Mouse (Mus musculus) cerebellum, adult 18-20 months (tissue): ENCODE results near the gene Hras.
A peak's percentile ranks its signal among the peaks of the same experiment; 100 is the strongest.

ENCODE experiments used
- DNase-seq, 2 experiments: peaks; one replicate each; pipeline ENCODE4 v3.0.0; 2021

The Hras gene

DNA sequence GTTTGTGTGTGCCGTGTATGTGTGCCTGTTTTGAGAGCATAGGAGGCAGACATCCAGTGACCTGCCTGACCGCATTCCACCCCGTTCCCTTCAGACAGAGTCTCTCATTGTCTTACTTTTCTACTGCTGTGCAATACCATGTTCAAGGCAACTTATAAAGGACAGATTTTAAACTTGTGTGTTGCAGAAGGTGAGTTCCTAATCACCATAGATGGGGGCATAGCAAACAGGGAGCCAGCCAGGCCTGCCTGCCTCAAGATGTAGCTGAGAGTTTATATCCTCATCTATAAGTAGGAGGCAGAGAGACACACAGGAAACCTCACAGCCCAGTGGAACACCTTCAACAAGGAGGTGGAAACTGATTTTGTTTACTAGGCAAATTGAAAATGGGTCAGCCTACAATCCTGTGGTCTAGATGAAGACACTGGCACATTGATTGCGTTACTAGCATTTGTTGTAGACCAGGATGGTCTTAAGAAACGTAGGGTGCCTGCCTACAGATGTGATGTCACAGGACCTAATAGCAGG is 20.4 kb downstream of the Hras start:
- DNase-seq, result no peak

DNA sequence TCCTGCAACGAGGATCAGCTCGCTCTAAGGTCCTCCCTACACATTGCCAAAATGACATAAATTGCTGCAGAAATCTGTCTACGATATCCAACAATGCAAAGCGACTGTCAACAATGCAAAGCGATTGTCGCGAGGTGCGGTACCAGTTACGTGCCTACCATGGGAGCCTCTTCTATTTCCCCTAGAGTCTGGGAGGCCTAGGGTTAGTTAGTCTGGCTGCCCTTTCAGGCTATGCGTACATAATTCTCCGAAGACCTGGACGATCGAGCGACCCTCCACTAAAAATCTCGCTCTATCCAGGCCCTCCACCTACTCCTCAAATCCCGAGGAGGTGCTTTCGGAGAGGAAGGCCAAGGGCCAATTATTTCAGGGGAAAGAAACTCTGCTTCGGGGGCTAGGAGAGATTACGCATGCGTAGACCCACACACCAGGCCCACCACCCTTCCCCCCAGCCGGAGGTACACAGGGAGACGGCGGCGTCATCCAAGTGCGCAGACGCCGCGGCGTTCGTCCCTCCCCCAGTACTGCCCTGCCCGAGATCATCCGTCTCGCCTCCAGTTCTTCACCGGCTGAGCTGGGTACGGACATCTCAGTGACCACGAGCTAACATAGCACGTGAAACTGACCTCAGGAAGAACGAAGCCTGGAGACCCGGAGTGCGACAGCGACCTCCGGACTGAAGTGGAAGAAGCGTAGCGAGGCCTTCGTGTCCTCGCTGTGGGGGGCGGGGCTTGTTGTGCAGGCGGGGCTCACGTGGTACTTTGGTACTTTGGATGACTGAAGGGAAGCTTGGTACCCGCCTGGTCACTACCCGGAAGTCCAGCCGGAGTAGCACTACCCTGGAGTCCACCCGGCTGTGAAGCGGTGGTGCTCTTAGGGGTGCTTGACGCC is 21.4 kb downstream of the Hras start, which contains the start of gene Rnh1:
Gene Rnh1, minus strand, starts transcription at position 742 of the 891 bp plus-strand sequence.
- peak; percentile 91 to 92 for DNase-seq

DNA sequence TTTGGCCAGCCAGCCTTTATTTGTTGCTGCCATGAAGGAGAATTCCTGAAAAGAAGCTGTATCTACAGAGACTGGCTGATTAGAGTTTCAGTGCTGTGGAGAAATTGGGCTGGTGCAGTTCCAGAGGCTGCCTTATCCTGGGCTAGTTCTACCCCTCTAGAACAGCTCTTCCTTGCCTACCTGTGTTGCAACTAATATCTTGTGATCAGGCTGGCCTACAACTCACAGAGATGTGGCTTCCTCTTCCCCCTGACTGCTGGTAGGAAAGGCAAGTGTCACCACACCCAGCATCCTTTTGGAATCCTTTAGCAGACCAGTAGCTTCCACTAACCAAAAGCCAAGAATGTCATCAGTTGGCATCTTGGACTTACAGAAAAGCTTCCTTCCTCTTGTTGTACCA is 23.9 kb downstream of the Hras start:
- no peak for DNase-seq

DNA sequence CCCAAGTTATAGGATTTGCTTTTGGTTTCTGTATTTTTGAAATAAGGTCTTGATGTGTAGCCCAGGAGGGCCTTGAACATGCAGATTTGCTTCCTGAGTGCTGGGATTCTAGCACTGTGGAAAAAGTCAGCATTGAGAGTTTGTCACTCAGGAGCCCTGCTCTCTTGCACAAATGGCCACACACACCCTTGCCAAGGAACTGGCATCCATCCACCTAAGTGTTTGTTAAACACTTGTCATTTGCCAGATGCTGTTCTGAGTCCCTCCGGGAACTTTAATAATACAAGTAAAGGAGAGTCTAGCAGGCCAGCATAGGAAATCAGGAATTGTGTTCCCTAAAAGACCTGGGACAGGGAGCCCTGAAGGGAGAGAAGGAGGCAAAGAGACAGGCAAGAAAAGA is 24.5 kb downstream of the Hras start:
- DNase-seq, result no peak

DNA sequence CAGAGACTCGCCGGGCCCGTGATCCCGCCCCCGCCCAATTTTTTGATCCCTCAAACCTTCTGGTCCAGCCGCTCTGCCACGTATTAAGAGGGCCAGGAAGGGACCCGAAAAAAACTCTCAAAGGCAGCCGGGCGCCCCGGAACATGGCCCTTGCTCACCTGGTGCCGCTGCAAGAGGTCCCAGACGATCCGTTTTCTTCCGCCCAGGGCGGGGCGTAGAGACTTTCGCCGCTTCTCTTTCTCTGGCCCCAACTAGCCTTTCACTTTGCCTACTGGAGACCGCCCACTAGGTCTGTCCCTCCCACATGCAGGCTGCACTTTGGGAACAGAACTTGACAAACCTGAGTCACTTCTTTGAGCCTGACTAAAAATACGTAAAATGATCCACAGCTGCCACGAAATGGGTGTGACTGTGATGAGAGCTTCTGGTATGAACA is 25.3 kb downstream of the Hras start:
- peak in 1 of 2 experiments; percentile 42 for DNase-seq

DNA sequence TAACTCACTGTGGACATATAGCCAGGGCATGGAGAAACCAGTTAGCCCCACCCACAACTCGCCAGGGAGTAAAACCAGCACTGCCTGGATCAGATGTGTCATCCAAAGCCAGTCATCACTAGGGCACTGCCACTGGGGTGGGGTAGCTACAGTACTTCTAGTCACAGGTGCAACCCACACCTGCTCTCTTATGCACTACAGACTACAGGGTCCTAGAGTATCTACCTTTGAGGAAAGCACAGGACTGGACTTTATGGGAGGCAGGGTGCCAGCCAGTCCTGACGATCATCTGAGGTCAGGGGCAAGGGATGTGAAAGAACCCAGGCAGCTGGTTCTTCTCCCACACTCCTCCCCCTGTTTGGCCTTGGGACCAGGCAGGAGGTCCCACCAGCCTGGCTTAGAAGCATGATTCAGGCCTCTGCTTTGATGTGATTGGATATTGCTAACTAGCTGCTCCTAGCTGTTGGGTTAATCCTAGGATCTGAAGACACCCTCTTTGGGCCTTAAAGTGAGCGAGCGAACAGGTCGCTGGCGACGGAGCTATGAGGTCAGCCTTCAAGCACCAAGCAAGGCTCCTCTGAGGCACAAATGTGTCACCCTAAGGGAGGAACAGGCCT is 25.8 kb downstream of the Hras start:
- DNase-seq, result peak in 1 of 2 experiments; percentile 36

DNA sequence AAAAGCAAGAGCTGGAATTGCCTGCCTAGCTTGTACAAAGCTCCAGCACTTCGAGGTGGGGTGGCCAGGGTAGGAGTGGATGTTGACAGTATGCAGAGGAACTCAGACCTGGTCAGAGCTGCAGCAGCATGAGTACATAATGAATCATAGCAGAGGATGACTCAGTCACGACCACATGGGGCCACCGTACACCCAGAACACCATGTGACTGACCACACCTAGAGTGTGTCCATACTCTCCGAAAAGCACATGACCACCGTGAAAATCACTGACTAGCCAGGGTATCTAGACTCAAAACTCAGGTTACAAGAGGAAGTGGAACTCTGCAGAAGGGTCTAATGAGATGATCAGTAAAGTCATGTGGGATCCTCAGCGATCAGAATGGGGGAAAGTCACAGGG is 29.0 kb downstream of the Hras start:
- no peak for DNase-seq

DNA sequence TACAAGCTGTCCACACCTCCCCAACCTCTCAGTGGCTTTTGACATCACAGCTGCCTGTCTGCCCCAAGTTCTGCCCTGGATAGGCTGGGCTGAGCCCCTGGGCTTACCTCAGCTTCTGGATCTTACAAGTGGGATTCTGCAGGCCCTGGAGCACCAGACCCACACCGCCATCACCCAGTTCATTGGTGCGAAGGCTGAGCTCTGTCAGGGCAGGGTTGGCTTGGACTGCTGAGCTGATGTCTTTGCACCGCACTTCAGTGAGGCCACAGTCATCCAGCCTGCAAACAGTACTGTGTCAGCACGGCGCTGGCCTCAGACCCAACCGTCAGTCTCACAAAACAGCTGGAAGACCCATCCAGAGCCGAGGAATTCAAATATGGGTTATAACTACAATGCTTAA is 29.4 kb downstream of the Hras start:
- no peak for DNase-seq

DNA sequence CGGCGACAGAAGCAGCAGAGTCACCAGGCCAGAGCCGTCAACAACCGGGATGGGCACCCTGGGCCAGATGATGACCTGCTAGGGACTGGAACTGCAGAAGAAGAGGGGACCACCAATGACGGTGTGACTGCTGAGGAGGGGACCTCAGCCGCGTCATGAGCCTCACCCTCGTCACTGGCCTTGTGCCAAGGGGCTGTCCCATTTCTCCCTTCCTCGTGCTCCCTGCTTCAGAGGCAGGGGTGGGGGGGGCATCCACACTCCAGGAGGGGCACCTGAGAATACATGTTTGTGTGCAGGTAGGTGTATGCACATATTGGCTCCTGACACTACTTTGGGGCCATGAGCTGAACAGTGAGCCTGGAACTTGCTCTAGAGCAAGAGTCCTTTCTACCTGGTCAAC is 38.4 kb downstream of the Hras start:
- DNase-seq, result no peak

DNA sequence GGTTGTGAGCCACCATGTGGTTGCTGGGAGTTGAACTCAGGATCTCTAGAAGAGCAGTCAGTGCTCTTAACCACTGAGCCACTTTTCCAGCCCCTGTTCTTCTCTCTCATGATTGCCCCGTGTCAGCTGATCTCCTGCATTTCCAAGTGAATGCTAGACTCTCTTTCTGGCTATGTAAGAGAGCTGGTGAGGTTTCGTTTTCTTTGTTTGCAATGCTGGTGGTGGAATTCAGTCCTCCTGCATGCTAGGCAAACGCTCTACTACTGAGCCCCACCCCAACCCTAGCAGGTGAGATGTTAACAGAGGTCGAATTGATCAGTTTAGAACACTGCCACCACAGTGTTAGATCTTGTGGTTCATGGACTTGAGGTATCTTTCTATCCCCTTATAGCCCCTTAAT is 45.2 kb downstream of the Hras start:
- no peak for DNase-seq

DNA sequence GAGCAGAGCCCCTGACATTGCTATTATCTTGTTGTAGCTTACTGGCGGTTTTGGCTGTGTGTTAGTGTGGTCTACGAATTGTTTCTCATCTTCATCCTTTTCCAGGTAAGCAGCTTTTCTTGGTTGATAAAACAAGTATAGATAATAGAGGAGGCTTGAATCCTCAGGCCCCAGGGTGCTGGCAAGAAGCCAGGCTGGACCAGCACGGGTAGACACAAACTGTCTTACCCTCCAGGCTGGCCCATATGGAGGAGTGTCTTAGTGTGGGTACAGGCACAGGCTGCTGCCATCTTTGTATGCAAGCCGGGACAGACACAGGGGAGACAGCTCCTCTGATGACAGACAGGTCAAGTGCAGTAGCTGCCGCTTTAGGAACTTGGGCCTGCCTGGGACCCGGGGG is 46.8 kb downstream of the Hras start:
- DNase-seq, result peak; percentile 52 to 63

DNA sequence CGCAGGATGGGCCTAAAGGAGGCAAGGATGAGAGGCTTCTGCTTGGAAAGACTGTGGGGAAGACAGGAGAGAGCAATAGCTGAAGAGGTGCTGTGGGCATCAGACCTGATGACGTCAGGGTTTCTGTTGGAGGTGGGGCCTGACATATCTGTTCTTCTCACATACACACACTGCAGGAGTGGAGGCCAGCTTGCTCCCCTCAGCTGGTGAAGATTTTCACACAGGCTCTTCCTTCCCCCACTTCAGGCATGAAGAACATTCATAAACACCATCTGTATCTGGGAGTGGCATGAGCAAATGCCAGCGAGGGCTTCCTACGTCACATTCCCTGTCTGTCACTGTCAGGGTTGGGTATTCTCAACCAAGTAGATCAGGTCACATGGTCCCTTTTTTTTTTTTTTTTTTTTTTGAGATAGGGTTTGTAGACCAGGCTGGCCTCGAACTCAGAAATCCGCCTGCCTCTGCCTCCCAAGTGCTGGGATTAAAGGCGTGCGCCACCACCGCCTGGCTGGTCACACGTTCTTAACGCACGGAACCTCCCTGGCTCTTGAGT is 47.7 kb downstream of the Hras start:
- DNase-seq, result no peak

DNA sequence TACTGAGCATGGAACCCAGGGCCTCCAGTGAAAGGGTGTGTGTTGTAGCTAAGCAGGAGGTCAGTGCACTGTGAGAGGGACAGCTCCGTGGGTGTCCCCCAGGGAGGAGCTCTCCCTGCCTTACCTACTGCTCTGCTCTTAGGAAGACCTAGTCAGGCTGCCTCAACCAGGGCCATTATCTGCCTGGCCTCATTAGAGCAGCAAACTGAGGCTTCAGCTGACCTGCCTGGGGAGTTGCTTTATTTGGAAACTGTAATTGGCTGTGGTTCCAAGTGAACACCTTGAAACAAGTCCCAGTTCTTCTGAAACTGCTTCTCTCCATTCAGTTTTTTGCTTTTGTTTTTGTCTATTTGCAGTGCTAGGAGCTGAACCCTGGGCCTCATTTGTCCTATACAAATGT is 48.4 kb downstream of the Hras start:
- DNase-seq, result peak; percentile 55 to 64

DNA sequence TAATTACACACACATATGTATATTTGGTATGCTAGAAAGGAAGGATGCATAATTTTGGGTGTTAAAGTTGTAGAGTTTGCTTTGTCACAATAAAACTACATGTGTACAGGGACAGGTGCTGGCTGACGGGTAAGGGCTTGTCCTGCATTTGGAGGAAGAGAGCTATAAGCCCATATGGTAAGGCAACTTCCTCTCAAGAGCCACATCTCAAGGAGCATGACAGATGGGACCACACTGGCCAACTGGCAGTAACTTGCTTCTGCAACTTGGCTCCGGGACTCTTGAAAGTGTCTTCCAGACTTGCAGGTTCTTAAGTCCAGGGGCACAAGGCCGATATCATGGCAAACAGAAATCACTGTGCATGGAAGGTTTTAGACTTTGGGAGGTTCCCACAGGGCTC is 49.2 kb downstream of the Hras start:
- DNase-seq, result peak; percentile 30 to 37

DNA sequence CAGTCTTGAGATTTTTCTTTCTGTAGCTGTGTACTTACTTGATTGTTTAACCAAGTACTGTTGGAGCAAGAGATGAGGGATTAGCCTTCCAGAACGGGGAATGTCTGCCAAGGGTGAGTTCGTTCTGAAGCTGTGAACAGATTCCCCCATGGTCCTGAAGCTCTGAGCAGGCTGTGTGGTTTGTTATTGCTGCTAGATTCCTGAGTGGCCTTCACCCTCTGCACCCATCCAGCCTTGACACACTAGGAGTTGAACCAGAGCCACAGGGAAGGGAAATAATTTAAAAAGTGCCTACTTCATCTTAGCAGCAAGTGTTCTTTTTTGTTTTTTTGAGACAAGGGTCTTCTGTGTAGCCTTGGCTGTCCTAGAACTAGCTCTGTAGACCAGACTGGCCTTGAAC is 49.9 kb downstream of the Hras start:
- DNase-seq, result no peak

DNA sequence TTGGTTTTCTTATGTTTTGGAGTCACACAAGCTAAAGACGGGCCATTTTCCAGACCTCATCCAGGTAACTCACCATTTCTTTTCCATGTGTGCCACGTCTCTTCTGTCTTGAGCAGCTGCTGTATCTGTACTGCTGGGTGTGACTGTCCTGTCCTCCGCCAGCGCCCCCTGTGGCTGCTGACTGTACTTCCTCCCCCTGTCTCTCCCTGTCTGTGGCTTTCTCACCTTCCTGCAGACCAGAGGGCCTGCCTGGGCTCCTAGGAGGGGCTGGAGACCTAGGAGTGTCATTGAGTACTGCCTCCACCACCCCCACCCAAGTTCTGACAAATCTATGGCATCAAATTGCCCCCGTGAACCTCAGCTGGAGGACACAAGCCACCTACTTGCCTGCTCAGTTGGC is 50.7 kb downstream of the Hras start:
- peak; percentile 27 to 51 for DNase-seq

DNA sequence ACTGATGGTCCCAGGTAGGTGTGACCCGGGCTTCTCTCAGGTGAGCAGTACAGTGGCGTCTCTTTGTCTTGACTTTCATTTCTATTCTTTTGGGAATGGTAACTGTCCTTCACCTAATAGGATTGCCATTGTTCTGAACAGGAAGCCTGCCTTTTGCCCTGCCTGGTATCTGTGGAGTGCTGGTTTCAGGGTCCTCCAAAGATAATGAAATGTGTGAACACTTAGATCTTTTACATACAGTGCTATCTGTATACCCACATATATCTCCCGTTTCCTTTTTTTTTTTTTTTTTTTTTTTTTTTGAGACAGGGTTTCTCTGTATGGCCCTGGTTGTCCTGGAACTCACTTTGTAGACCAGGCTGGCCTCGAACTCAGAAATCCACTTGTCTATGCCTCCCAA is 52.5 kb downstream of the Hras start:
- DNase-seq, result no peak
